Mouse (Mus musculus) embryonic facial prominence, embryonic 13.5 days (tissue): ENCODE results near the gene Tas2r131. TPM values are rescaled to one million over a fixed set of nuclear protein-coding genes. Genes with fewer than 3 reads are reported as not detected.
"Not testable (repeated sequence)": the region's sequence is repeated elsewhere in the genome, so short reads cannot be mapped to it uniquely, and the experiment has no call there.

Experiments
- ATAC-seq: fragments of 200-750 bp; cut with Nextera tagmentation; 2 replicates; pipeline ENCODE4 v1.8.0; 2017; ENCODE audit warnings: low read depth; ENCODE audit not compliant: insufficient number of reproducible peaks, insufficient read depth, low FRiP score, low TSS enrichment
- H3K27ac ChIP-seq: fragments of 300-500 bp; sonication (generic); 2 replicates; pipeline ENCODE4 v1.5.1; 2015; ENCODE audit warnings: moderate library complexity, mild to moderate bottlenecking, inconsistent platforms
- H3K27me3 ChIP-seq: fragments of 300-500 bp; sonication (generic); 2 replicates; pipeline ENCODE4 v1.6.1; 2015; ENCODE audit warnings: mild to moderate bottlenecking, inconsistent platforms
- H3K36me3 ChIP-seq: fragments of 300-500 bp; sonication (generic); 2 replicates; pipeline ENCODE4 v1.6.1; 2015; ENCODE audit warnings: mild to moderate bottlenecking, inconsistent platforms
- H3K4me1 ChIP-seq: fragments of 300-500 bp; sonication (generic); 2 replicates; pipeline ENCODE4 v1.6.1; 2015; ENCODE audit warnings: inconsistent platforms
- H3K4me2 ChIP-seq: fragments of 300-500 bp; sonication (generic); 2 replicates; pipeline ENCODE4 v1.6.1; 2015; ENCODE audit warnings: moderate library complexity, mild to moderate bottlenecking, inconsistent platforms
- H3K4me3 ChIP-seq: fragments of 300-500 bp; sonication (generic); 2 replicates; pipeline ENCODE4 v1.5.1; 2015; ENCODE audit warnings: mild to moderate bottlenecking, inconsistent platforms
- H3K9ac ChIP-seq: fragments of 300-500 bp; sonication (generic); 2 replicates; pipeline ENCODE4 v1.6.1; 2015; ENCODE audit warnings: mild to moderate bottlenecking, inconsistent platforms
- H3K9me3 ChIP-seq: fragments of 300-500 bp; sonication (generic); 2 replicates; pipeline ENCODE4 v1.6.1; 2016; ENCODE audit warnings: inconsistent platforms
- WGBS: fragments of 180-500 bp; shearing (Covaris S2); methylation state at CpG from one replicate; pipeline ENCODE4 v1.1.7; 2015; ENCODE audit warnings: mixed read lengths; 5-methylcytosine and 5-hydroxymethylcytosine counted together
- polyA plus RNA-seq: library from polyadenylated mRNA; unstranded; fragments of >200 nt; fragmentation: Nextera tagmentation; extraction: Ambion mirVana; gene quantifications from 2 replicates; pipeline ENCODE4 v1.2.1, GENCODE M21; 2015

Gene Tas2r131
- polyA plus RNA-seq = not detected in 2 replicates

DNA sequence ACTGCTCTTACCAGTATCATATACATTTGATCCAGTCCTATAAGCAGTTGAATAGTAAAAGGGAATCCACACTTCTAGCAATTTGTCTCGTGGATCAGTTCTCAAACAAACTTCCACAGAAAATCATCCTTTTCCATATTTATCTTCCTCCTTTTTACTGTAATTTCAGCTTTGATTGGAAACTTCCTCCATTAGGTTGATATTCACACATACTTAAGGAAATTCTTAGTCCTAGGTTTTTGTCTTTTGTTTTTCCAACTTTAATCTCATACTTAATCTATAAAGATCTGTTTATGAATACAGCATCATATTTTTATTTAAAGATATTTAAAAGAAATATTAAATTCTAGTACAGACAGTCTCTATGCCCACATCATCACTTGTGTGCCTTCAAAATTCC, at the start of gene Tas2r131:
TSS of gene Tas2r131 (minus strand) at position 101 of the 400 bp plus-strand sequence.
- Histone ChIP-seq H3K4me2 (no peak within 1 kb of the TSS), H3K27ac (no peak within 1 kb of the TSS), H3K4me1 (no peaks in the 10 kb centered on the region), H3K4me3 (no peak within 1 kb of the TSS), H3K27me3 (no peaks in the 10 kb centered on the region), H3K9ac (no peak within 1 kb of the TSS), H3K36me3 (no peaks in the 10 kb centered on the region), H3K9me3 (no peaks in the 10 kb centered on the region)
- no peak for ATAC-seq
- WGBS = 61% methylated on average over 1 of the region's 1 CpGs

DNA sequence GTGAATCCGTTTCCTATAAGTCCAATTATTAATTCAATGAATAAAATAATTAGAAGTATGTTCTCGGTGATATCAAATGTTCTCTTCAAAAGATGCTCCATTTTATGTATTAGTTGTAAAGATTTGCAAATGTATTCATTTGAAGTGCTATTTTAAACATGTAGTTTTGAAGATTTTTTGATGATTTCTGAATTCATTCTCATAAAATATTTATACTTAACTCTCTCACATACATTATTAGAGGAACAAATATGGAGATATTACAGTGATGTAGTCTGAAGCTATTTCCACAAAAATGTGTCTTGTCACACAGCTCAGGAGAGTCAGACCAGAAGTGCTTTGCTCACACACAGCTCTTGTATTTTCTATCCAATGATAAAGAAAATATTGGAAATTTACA, 23.1 kb upstream of the Tas2r131 start, which contains the start of gene Tas2r109:
TSS of gene Tas2r109 (minus strand) at position 101 of the 400 bp plus-strand sequence.
- no peaks in the 10 kb centered on the region for H3K4me1 ChIP-seq
- no peaks in the 10 kb centered on the region for H3K36me3 ChIP-seq
- no peak for ATAC-seq
- 71% methylated on average over 2 of the region's 2 CpGs for WGBS
- H3K27me3 ChIP-seq = no peaks in the 10 kb centered on the region
- no peak within 1 kb of the TSS for H3K4me2 ChIP-seq
- no peak within 1 kb of the TSS for H3K27ac ChIP-seq
- no peak within 1 kb of the TSS for H3K4me3 ChIP-seq
- H3K9ac ChIP-seq = no peak within 1 kb of the TSS
- H3K9me3 ChIP-seq = no peaks in the 10 kb centered on the region

DNA sequence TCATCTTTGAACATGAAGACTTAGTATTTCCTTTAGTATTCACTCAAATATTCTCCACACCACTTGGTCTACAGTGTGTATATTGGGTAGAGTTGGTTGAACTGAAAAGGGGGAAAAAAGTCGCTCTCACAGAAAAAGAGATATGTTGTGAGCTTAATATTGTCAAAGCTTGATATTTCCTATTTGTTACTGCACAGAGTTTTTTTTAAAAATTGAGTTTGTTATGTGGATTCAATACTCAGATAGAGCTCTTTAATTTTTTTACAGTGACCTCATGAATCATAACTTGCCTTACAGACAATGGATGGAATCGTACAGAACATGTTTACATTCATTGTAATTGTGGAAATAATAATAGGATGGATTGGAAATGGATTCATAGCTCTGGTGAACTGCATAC, 6.9 kb downstream of the Tas2r131 start, which contains the start of gene Tas2r129:
TSS of gene Tas2r129 (plus strand) at position 301 of the 400 bp plus-strand sequence.
- 76% methylated on average over 2 of the region's 2 CpGs for WGBS
- H3K9me3 ChIP-seq = no peaks in the 10 kb centered on the region
- H3K4me1 ChIP-seq = no peaks in the 10 kb centered on the region
- H3K9ac ChIP-seq = no peak within 1 kb of the TSS
- no peak within 1 kb of the TSS for H3K4me2 ChIP-seq
- no peak within 1 kb of the TSS for H3K27ac ChIP-seq
- H3K27me3 ChIP-seq = no peaks in the 10 kb centered on the region
- no peaks in the 10 kb centered on the region for H3K36me3 ChIP-seq
- no peak for ATAC-seq
- no peak within 1 kb of the TSS for H3K4me3 ChIP-seq

DNA sequence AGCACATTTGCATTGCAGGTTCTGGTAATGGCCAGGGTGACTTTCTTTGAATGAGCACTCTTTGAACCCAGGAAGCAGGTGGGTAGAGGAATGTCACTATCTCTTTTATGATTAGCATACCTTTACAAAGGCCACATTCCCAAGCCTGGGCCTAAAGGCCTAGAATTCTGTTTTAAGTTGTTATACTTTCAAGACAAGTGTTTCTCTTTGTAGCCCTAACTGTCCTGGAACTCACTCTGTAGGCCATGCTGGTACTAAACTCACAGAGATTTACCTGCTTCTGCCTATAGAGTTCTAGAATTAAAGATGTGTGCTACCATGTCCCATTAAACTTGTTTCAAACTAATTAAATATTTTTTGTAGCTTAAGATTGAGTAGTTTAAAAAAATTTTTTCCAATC, 16.3 kb downstream of the Tas2r131 start:
- H3K27me3 ChIP-seq, H3K9me3 ChIP-seq, H3K4me3 ChIP-seq, H3K4me2 ChIP-seq, H3K36me3 ChIP-seq, H3K4me1 ChIP-seq, H3K27ac ChIP-seq, ATAC-seq, H3K9ac ChIP-seq: not testable (repeated sequence)

DNA sequence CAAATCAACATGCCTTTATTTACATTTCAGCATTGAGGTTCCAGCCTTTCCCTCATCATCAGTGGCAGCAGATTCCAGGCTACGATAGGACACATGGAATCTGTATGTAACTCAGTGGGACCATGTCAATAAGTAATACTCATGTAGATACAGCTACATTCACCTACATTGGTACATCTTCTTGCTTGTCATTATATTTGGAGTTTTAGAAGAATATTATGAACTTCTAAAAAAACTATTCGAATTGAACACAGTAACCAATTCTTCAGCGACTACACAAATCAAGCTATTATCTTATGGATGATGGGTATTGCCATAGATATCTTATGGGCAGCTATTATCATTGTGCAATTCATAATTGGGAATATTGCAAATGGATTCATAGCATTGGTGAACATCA, 48.4 kb downstream of the Tas2r131 start, which contains the start of gene Tas2r125:
TSS of gene Tas2r125 (plus strand) at position 301 of the 400 bp plus-strand sequence.
- H3K27ac ChIP-seq = no peak within 1 kb of the TSS
- H3K4me2 ChIP-seq = no peak within 1 kb of the TSS
- H3K27me3 ChIP-seq = no peaks in the 10 kb centered on the region
- no peak for ATAC-seq
- H3K4me1 ChIP-seq = no peaks in the 10 kb centered on the region
- no peaks in the 10 kb centered on the region for H3K36me3 ChIP-seq
- no peak within 1 kb of the TSS for H3K4me3 ChIP-seq
- no peak within 1 kb of the TSS for H3K9ac ChIP-seq
- WGBS = 84% methylated on average over 3 of the region's 3 CpGs
- H3K9me3 ChIP-seq = no peaks in the 10 kb centered on the region

Other genes with a start within 250 kb of the Tas2r131 start
- not detected in 2 replicates for gene Tas2r122, start 246.0 kb downstream of the Tas2r131 start, polyA plus RNA-seq
- not detected in 2 replicates for gene Tas2r115, start 219.9 kb downstream of the Tas2r131 start, polyA plus RNA-seq
- gene Tas2r124, start 203.2 kb downstream of the Tas2r131 start, polyA plus RNA-seq = not detected in 2 replicates
- gene Tas2r102, start 195.8 kb downstream of the Tas2r131 start, polyA plus RNA-seq = not detected in 2 replicates
- gene Tas2r136, start 179.8 kb downstream of the Tas2r131 start, polyA plus RNA-seq = not detected in 2 replicates
- not detected in 2 replicates for gene Tas2r117, start 155.1 kb downstream of the Tas2r131 start, polyA plus RNA-seq
- not detected in 2 replicates for gene Tas2r123, start 110.8 kb downstream of the Tas2r131 start, polyA plus RNA-seq
- not detected in 2 replicates for gene Tas2r116, start 102.5 kb downstream of the Tas2r131 start, polyA plus RNA-seq
- gene Tas2r110, start 89.9 kb downstream of the Tas2r131 start, polyA plus RNA-seq = not detected in 2 replicates
- not detected in 2 replicates for gene Tas2r113, start 64.9 kb downstream of the Tas2r131 start, polyA plus RNA-seq
- not detected in 2 replicates for gene Tas2r125, start 48.3 kb downstream of the Tas2r131 start, polyA plus RNA-seq
- not detected in 2 replicates for gene Tas2r129, start 6.8 kb downstream of the Tas2r131 start, polyA plus RNA-seq
- not detected in 2 replicates for gene Tas2r109, start 23.0 kb upstream of the Tas2r131 start, polyA plus RNA-seq
- gene Tas2r103, start 79.2 kb upstream of the Tas2r131 start, polyA plus RNA-seq = not detected in 2 replicates
- not detected in 2 replicates for gene Tas2r140, start 97.9 kb upstream of the Tas2r131 start, polyA plus RNA-seq
- 108 and 112 TPM in 2 replicates for gene Smim10l1, start 147.0 kb upstream of the Tas2r131 start, polyA plus RNA-seq